Mouse (Mus musculus) G1E (cell line): ENCODE measurements at regions not wholly inside any gene's neighbourhood (a gene's known extent, or its start where the extent isn't known, plus 50 kb on each side); places are given as distances from the start of the nearest gene placed in this dataset.

Source experiments
- ATAC-seq: 2 replicates; pipeline ENCODE4 v1.8.0; 2016; ENCODE audit warnings: mild to moderate bottlenecking; ENCODE audit not compliant: insufficient number of reproducible peaks, poor library complexity, low FRiP score, severe bottlenecking; ENCODE audit errors: extremely low read depth
- DNase-seq: peaks from one replicate; pipeline ENCODE4 v3.0.0; 2012; ENCODE audit warnings: low spot score
- H3K27me3 ChIP-seq: 2 replicates; pipeline ENCODE4 v1.6.1; 2012; ENCODE audit warnings: mild to moderate bottlenecking, low read length, inconsistent platforms; ENCODE audit not compliant: insufficient read depth
- H3K36me3 ChIP-seq: replicated peaks from 2 replicates; pipeline ENCODE3; 2012; ENCODE audit warnings: mild to moderate bottlenecking, inconsistent platforms
- H3K4me1 ChIP-seq: 2 replicates; pipeline ENCODE4 v1.6.1; 2012; ENCODE audit warnings: low read depth, low read length, inconsistent platforms, mixed read lengths; ENCODE audit not compliant: insufficient read depth
- H3K4me3 ChIP-seq: 2 replicates; pipeline ENCODE4 v1.5.1; 2012; ENCODE audit warnings: low read depth, mild to moderate bottlenecking, inconsistent platforms, low read length, moderate library complexity, mixed read lengths
- H3K9me3 ChIP-seq: replicated peaks from 2 replicates; pipeline ENCODE4 v1.6.1; 2012; ENCODE audit warnings: inconsistent platforms
- CTCF ChIP-seq: IDR thresholded peaks from 2 replicates; pipeline ENCODE4 v1.5.1; 2012; ENCODE audit warnings: low read depth, low read length, inconsistent platforms, mixed read lengths
- GATA1 ChIP-seq: IDR thresholded peaks from 2 replicates; pipeline ENCODE4 v1.6.1; 2012; ENCODE audit warnings: borderline replicate concordance, low read length, inconsistent platforms, mixed read lengths
- GATA2 ChIP-seq: IDR thresholded peaks from 2 replicates; pipeline ENCODE4 v1.6.1; 2012; ENCODE audit warnings: low read depth, low read length, inconsistent platforms, borderline replicate concordance
- POLR2AphosphoS5 ChIP-seq: IDR thresholded peaks from 2 replicates; pipeline ENCODE4 v1.6.1; 2012; ENCODE audit warnings: low read depth, low read length, inconsistent platforms; ENCODE audit not compliant: insufficient replicate concordance
- TAL1 ChIP-seq: conservative IDR thresholded peaks from 2 replicates; pipeline ENCODE4 v1.6.1; 2012; ENCODE audit warnings: low read depth, low read length, inconsistent platforms, mixed read lengths

GRCm38 (mm10) chr17:4094621-4095020 lies 398.6 kb upstream of the Nox3 start:
- Histone ChIP-seq H3K9me3 (no peaks in the 10 kb centered on the region), H3K4me3 (no peak overlapping the region), H3K4me1 (no peaks in the 10 kb centered on the region), H3K36me3 (no peaks in the 10 kb centered on the region), H3K27me3 (no peaks in the 10 kb centered on the region)
- DNase-seq (no peak), ATAC-seq (no peak)
- TF ChIP-seq CTCF, result no peak
- TF ChIP-seq GATA1, result no peak
- no peak for TF ChIP-seq TAL1
- TF ChIP-seq GATA2, result no peak
- TF ChIP-seq POLR2AphosphoS5, result no peak

GRCm38 (mm10) chr17:4103321-4103720 lies 407.3 kb upstream of the Nox3 start:
- Histone ChIP-seq H3K9me3 (no peaks in the 10 kb centered on the region), H3K4me1 (no peaks in the 10 kb centered on the region), H3K36me3 (no peaks in the 10 kb centered on the region), H3K27me3 (no peaks in the 10 kb centered on the region), H3K4me3 (no peak overlapping the region)
- TF ChIP-seq GATA2, result no peak
- no peak for TF ChIP-seq POLR2AphosphoS5
- no peak for TF ChIP-seq CTCF
- TF ChIP-seq TAL1, result no peak
- TF ChIP-seq GATA1, result no peak
- DNase-seq (no peak), ATAC-seq (no peak)

GRCm38 (mm10) chr17:4109263-4109662 lies 413.2 kb upstream of the Nox3 start:
- peak; percentile 60 for TF ChIP-seq CTCF
- no peak for TF ChIP-seq GATA1
- H3K27me3 ChIP-seq, result no peaks in the 10 kb centered on the region
- H3K4me3 ChIP-seq, result no peak overlapping the region
- no peak for DNase-seq
- H3K9me3 ChIP-seq, result no peaks in the 10 kb centered on the region
- H3K4me1 ChIP-seq, result no peaks in the 10 kb centered on the region
- no peaks in the 10 kb centered on the region for H3K36me3 ChIP-seq
- no peak for ATAC-seq

- no peak overlapping the region for H3K4me3 ChIP-seq
- H3K27me3 ChIP-seq, result no peaks in the 10 kb centered on the region
- TF ChIP-seq GATA1, result no peak
- no peak for TF ChIP-seq TAL1
- no peak for TF ChIP-seq CTCF
- no peak for TF ChIP-seq GATA2
- TF ChIP-seq POLR2AphosphoS5, result no peak
- H3K36me3 ChIP-seq, result no peaks in the 10 kb centered on the region
- DNase-seq, result no peak
- no peaks in the 10 kb centered on the region for H3K4me1 ChIP-seq
- H3K9me3 ChIP-seq, result no peaks in the 10 kb centered on the region
- no peak for ATAC-seq
Measured at GRCm38 (mm10) chr17:4113021-4113420, 417.0 kb upstream of the Nox3 start.

- ATAC-seq, result no peak
- Histone ChIP-seq H3K4me3 (no peak overlapping the region), H3K9me3 (no peaks in the 10 kb centered on the region), H3K4me1 (no peaks in the 10 kb centered on the region), H3K27me3 (no peaks in the 10 kb centered on the region), H3K36me3 (no peaks in the 10 kb centered on the region)
- no peak for DNase-seq
- no peak for TF ChIP-seq GATA1
- no peak for TF ChIP-seq TAL1
- TF ChIP-seq CTCF, result no peak
- no peak for TF ChIP-seq POLR2AphosphoS5
- TF ChIP-seq GATA2, result no peak
Measured at GRCm38 (mm10) chr17:4116476-4116875, 420.4 kb upstream of the Nox3 start.

GRCm38 (mm10) chr17:4133678-4134077 lies 437.6 kb upstream of the Nox3 start:
- H3K4me3 ChIP-seq, result no peak overlapping the region
- no peaks in the 10 kb centered on the region for H3K27me3 ChIP-seq
- ATAC-seq (no peak), DNase-seq (no peak)
- no peaks in the 10 kb centered on the region for H3K9me3 ChIP-seq
- H3K36me3 ChIP-seq, result no peaks in the 10 kb centered on the region
- TF ChIP-seq TAL1 (no peak), POLR2AphosphoS5 (no peak), GATA2 (no peak), GATA1 (no peak), CTCF (no peak)
- no peaks in the 10 kb centered on the region for H3K4me1 ChIP-seq

GRCm38 (mm10) chr17:4163502-4163901 lies 467.4 kb upstream of the Nox3 start:
- no peaks in the 10 kb centered on the region for H3K9me3 ChIP-seq

More at GRCm38 (mm10) chr17:4163502-4163901, 467.4 kb upstream of the Nox3 start:
- H3K4me1 ChIP-seq, result no peaks in the 10 kb centered on the region
- H3K36me3 ChIP-seq, result no peaks in the 10 kb centered on the region
- TF ChIP-seq GATA2 (no peak), CTCF (no peak)
- H3K27me3 ChIP-seq, result 0 out of 2 replicates have a peak, but pooled peaks cover 4% of the 10 kb centered on the region
- no peak overlapping the region for H3K4me3 ChIP-seq
- ATAC-seq (no peak), DNase-seq (no peak)
